Mouse (Mus musculus) kidney, adult 2 months (tissue): ENCODE results near the gene Dcbld1.

Source experiments
- CTCF ChIP-seq: fragments of 200-500 bp; conservative IDR thresholded peaks from 2 replicates; pipeline ENCODE4 v1.5.1; 2011; ENCODE audit warnings: low read depth, mild to moderate bottlenecking, control low read depth, low read length, moderate library complexity, mixed read lengths; ENCODE audit not compliant: insufficient read depth, insufficient read length
- POLR2A ChIP-seq: fragments of 200-500 bp; IDR thresholded peaks from one replicate; pipeline ENCODE4 v1.6.1; 2011; ENCODE audit warnings: low read depth, low read length, control low read depth

GRCm38 (mm10) chr10:52293921-52294577 is 60.6 kb downstream of the Dcbld1 start:
- no peak for TF ChIP-seq CTCF
- no peak for TF ChIP-seq POLR2A
